Mouse (Mus musculus): ENCODE data around the gene Abhd6. TPM values are rescaled to one million over a fixed set of nuclear protein-coding genes. Genes with fewer than 3 reads are reported as not detected.
A peak's percentile ranks its signal among the peaks of the same experiment; 100 is the strongest.
"Not testable (repeated sequence)": the region's sequence is repeated elsewhere in the genome, so short reads cannot be mapped to it uniquely, and the experiment has no call there.

The Abhd6 gene
- polyA plus RNA-seq, 1 experiment from 2014 or later = 9.9 TPM

DNA sequence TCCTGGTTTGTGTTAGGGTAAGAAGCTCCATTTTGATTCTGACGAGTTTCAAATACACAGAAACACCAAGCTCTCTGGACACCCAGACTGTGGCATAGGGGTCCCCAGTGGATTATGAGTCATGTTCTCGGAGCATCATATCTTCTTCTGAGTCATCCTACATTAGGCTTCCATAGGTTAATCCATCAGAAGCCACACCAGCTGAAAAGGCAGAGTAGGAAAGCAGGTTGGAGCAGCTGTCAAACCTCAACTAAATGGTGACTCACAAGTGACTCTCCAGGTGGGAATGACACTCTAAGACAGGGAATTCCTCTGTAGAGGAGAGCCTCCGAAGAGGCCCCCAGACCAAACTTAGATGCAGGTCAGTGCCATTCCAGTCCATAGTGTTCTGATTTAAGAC lies 3.7 kb upstream of the Abhd6 start:
- Histone ChIP-seq H3K9me3 (replicated peaks) (no peaks in the 10 kb centered on the region), H3K36me3 (no peaks in the 10 kb centered on the region), H3K4me2 (no peak overlapping the region), H3K4me3 (no peak overlapping the region), H3K27ac (ENCODE audit: poor library complexity, severe bottlenecking) (no peak overlapping the region), H3K4me1 (replicated peaks) (peaks cover 18% of the 10 kb centered on the region), H3K27me3 (replicated peaks) (peaks cover 42% of the 10 kb centered on the region), H3K9ac (no peak overlapping the region)
- ATAC-seq (ENCODE audit: insufficient number of reproducible peaks, low FRiP score) = no peak
- WGBS = 72% methylated on average over 3 of the region's 3 CpGs

DNA sequence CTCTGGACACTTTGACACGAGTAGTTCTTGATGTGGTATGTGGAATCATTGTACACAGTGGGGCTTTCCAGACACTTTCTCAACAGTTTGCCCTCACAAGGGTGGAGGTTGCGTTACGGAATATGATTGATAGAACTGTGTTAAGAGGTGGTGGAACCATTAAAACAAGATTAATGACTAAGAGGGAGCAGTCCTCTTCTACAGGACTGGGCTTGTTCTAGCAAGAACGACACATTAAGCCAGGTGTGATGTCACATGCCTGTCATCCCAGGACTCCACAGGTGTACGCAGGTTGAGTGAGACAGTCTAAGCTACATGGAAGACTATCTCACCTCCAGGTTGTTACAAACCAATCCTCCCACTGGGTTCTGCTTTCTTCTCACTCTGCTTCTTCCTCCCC lies 3.3 kb upstream of the Abhd6 start:
- no peak overlapping the region for H3K9ac ChIP-seq
- H3K4me2 ChIP-seq = no peak overlapping the region
- peaks cover 46% of the 10 kb centered on the region for H3K27me3 ChIP-seq (replicated peaks)
- H3K4me3 ChIP-seq = no peak overlapping the region
- no peak overlapping the region for H3K27ac ChIP-seq (ENCODE audit: poor library complexity, severe bottlenecking)
- peaks cover 18% of the 10 kb centered on the region for H3K4me1 ChIP-seq (replicated peaks)
- 75% methylated on average over 5 of the region's 5 CpGs for WGBS
- ATAC-seq (ENCODE audit: insufficient number of reproducible peaks, low FRiP score) = no peak
- H3K36me3 ChIP-seq = no peaks in the 10 kb centered on the region
- no peaks in the 10 kb centered on the region for H3K9me3 ChIP-seq (replicated peaks)

DNA sequence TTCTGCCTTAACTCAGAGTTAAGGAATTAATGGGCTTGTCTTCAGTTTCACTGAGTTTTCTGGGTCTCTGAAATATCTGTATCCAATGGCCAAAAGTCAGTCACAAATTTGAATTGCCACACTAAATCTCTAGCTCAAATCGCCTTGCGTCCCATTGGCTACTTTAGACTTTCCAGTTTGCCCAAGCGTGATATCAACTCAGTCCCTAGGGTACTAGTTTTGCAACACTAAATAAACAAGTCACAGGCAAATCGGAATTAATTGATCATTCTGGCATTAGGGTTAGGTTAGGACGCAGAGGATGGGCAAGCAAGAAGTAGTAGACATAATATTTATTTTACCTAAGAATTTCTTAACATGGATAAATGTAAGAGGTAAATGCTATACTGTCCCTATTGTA lies 2.5 kb upstream of the Abhd6 start:
- no peak overlapping the region for H3K4me3 ChIP-seq
- no peak overlapping the region for H3K27ac ChIP-seq (ENCODE audit: poor library complexity, severe bottlenecking)
- no peaks in the 10 kb centered on the region for H3K9me3 ChIP-seq (replicated peaks)
- 72% methylated on average over 5 of the region's 5 CpGs for WGBS
- H3K27me3 ChIP-seq (replicated peaks) = peaks cover 47% of the 10 kb centered on the region
- ATAC-seq (ENCODE audit: insufficient number of reproducible peaks, low FRiP score) = no peak
- no peaks in the 10 kb centered on the region for H3K36me3 ChIP-seq
- H3K4me1 ChIP-seq (replicated peaks) = peaks cover 18% of the 10 kb centered on the region
- H3K4me2 ChIP-seq = no peak overlapping the region
- no peak overlapping the region for H3K9ac ChIP-seq

DNA sequence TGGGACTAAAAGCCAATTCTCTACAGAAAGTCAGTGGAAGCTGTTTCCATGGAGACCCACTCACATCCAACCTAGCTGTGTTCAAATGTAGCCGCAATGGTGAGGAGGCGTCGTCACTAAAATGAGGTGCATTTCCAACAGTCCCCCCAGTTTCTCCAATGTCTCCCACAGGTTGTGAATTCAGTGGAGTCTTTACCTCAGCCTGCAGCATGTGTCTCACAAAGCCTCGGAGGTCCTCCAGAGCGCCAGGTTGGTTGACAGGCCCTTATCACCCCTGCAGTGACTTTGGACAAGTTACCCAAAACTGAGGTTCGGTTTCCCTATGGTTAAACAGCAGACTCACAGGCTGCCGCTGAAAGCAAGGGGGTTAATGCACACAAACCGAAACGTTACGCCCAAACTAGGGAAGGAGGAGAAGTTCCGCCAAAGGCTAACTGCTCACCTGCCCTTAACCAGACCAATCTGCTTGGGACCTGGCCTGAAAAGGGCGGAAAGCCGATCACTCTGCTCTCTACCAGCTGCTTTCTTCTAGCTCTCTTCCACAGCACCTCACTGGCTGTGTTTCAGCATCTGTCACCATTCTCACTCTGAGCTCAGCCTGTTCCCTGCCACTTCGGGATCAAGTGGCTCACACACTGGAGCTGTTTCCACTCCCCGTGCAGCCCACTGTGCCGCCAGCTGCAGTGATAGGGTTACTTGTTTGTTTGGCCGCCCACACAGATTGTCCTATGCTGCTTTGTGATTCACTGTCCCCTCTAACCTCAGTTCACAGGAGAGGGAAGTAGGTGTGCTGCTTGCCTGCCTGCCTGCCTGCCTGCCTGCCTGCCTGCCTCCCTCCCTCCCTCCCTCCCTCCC lies 1.6 kb upstream of the Abhd6 start:
- 16% methylated on average over 17 of the region's 17 CpGs for WGBS
- peaks cover 18% of the 10 kb centered on the region for H3K4me1 ChIP-seq (replicated peaks)
- H3K36me3 ChIP-seq = no peaks in the 10 kb centered on the region
- H3K4me2 ChIP-seq = peak overlapping the region; percentile 45
- H3K27ac ChIP-seq (ENCODE audit: poor library complexity, severe bottlenecking) = no peak overlapping the region
- H3K27me3 ChIP-seq (replicated peaks) = peaks cover 47% of the 10 kb centered on the region
- no peak for ATAC-seq (ENCODE audit: insufficient number of reproducible peaks, low FRiP score)
- peak overlapping the region; percentile 53 for H3K9ac ChIP-seq
- H3K4me3 ChIP-seq = peak overlapping the region; percentile 9; the same call in 1 of the 2 replicates
- H3K9me3 ChIP-seq (replicated peaks) = no peaks in the 10 kb centered on the region

DNA sequence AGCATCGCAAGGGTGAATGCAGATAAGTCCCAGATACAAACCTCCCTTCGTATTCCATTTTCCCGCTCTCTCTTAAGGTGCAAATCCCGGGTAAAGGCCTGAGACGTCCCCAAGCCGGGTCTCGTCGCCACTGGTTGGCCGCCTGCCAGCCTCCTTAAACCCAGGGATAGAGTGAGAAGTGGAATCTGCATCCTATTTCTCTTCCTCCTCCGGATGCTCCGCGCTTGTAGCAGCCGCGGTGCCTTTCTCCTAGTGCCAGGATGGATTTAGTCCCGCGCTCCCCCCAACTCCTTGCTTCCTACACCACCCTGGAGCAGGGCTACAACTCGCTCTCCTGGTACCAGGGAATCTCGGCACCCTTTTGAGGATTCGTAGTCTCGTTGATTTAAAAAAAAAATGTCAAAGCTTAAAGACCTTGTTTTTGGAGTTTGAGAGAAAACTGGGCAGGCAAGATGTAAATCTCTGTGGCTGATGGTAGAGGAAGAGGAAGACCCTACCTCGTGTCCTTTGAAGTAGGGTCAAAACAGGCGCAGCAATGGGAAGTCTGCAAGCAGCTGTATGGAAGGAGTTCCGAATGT lies 480 bp downstream of the Abhd6 start:
- peak overlapping the region; percentile 83 for H3K4me2 ChIP-seq
- H3K36me3 ChIP-seq = no peaks in the 10 kb centered on the region
- H3K4me3 ChIP-seq = peak overlapping the region; percentile 68
- no peaks in the 10 kb centered on the region for H3K9me3 ChIP-seq (replicated peaks)
- H3K4me1 ChIP-seq (replicated peaks) = peaks cover 18% of the 10 kb centered on the region
- peak overlapping the region; percentile 70 for H3K9ac ChIP-seq
- H3K27ac ChIP-seq (ENCODE audit: poor library complexity, severe bottlenecking) = no peak overlapping the region
- peaks cover 47% of the 10 kb centered on the region for H3K27me3 ChIP-seq (replicated peaks)
- ATAC-seq (ENCODE audit: insufficient number of reproducible peaks, low FRiP score) = peak; percentile 30
- WGBS = 2% methylated on average over 23 of the region's 23 CpGs

DNA sequence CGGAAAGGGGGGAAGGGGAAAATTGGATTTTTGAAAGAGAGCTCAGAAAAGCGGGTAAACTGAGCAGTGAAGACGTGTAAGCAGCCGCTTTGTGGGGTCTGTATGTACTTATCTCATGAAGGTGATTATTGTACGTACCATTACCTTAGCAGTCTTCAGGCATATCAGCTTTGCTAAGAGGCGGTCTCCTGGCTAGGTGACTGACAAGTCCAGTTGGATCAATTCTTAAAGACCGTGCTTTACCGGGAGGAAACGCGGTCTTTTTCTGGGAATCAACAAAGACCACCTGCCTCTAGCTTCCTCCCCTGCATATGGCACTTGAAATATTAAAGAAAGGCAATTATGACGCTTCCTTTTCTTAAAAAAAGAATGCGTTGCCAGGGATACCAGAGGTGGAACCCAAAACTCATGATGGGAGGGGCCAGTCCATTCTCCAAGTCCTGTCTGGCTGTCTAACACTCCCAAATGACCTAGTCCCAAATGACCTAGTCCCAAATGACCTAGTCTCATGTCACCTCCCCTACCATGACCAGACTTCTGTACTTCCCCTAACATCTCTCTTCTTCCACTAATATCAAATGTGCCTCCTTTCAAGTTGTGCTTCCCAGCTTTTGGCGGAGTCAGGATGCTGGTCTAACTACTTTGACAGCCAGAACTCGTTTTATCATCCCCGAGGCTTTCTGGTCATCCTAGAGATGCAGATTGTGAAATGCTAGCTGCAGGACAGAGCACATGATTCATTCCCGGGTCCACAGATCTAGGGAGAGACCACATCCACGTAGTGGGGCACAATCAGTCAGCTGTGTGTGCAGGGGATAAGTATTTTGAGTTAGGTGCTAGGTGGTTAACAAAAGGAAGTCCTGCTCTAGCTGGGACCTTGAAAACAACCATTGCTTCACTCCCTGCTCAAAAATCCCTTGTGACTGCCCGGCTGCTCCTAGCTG lies 1.3 kb downstream of the Abhd6 start:
- WGBS = 48% methylated on average over 18 of the region's 18 CpGs
- Histone ChIP-seq H3K27ac (ENCODE audit: poor library complexity, severe bottlenecking) (no peak overlapping the region), H3K4me1 (replicated peaks) (peaks cover 18% of the 10 kb centered on the region), H3K9ac (peak overlapping the region; percentile 70; the same call in 1 of the 2 replicates), H3K4me2 (peak overlapping the region; percentile 83), H3K27me3 (replicated peaks) (peaks cover 40% of the 10 kb centered on the region), H3K36me3 (no peaks in the 10 kb centered on the region), H3K4me3 (peak overlapping the region; percentile 68), H3K9me3 (replicated peaks) (no peaks in the 10 kb centered on the region)
- no peak for ATAC-seq (ENCODE audit: insufficient number of reproducible peaks, low FRiP score)

DNA sequence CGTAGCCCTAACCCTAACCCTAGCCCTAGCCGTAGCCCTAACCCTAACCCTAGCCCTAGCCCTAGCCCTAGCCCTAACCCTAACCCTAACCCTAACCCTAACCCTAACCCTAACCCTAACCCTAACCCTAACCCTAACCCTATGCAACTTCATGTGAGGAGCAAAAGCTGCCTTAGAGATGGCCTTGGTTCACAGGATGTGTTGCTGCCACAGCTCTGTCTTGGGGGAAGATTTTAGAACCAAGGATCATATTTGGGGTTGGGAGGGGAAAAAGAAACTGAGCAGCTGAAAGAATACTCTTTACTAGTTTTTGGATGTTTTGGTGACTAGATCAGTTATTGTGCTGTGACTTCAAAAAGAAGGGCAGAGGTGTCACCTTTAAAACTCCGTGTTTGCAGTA lies 3.4 kb downstream of the Abhd6 start:
- peaks cover 19% of the 10 kb centered on the region for H3K27me3 ChIP-seq (replicated peaks)
- peaks cover 17% of the 10 kb centered on the region for H3K4me1 ChIP-seq (replicated peaks)
- H3K4me2 ChIP-seq; H3K4me3 ChIP-seq; H3K27ac ChIP-seq (ENCODE audit: poor library complexity, severe bottlenecking); H3K9ac ChIP-seq; H3K36me3 ChIP-seq; H3K9me3 ChIP-seq (replicated peaks); ATAC-seq (ENCODE audit: insufficient number of reproducible peaks, low FRiP score): not testable (repeated sequence)
- 66% methylated on average over 3 of the region's 3 CpGs for WGBS

DNA sequence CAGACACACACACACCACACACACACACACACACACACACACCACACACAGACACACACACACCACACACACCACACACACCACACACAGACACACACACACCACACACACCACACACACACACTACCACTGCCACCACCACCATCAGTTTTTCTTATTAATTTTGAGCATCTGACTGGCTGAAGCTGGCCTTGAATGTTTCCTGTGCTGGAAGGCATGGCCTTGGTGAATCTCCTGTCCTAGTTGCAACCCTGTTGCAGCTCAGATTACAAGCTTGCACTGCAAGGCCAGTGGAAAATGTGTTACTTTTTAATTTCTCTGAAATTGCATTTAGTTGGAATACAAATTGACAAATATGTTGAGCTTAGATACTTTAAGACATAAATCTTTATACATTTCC lies 4.4 kb downstream of the Abhd6 start:
- ATAC-seq (ENCODE audit: insufficient number of reproducible peaks, low FRiP score) = no peak
- no peaks in the 10 kb centered on the region for H3K36me3 ChIP-seq
- no peak overlapping the region for H3K27ac ChIP-seq (ENCODE audit: poor library complexity, severe bottlenecking)
- H3K9ac ChIP-seq = no peak overlapping the region
- H3K4me2 ChIP-seq = no peak overlapping the region
- H3K4me1 ChIP-seq (replicated peaks) = peaks cover 9% of the 10 kb centered on the region
- no peaks in the 10 kb centered on the region for H3K9me3 ChIP-seq (replicated peaks)
- no peak overlapping the region for H3K4me3 ChIP-seq
- peaks cover 10% of the 10 kb centered on the region for H3K27me3 ChIP-seq (replicated peaks)

DNA sequence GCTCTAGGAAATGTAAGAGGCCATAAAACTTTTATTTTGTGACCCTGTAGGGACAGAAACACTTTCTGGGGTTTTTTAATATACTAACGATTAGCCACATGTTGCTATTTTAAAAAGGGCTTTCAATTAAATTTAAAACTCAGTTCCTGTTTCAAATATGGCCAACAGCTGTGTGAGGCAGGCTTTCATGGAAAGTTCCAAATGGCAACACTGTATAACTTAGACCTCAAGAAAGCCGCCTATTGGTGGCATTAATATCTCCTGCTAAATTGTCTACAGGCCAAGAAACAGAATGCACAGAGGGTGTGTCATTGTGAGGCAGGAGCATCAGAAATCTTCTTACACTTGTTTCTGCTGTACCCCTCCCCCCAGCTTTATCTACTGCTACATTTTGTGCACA lies 4.8 kb downstream of the Abhd6 start:
- H3K4me3 ChIP-seq = no peak overlapping the region
- WGBS = 75% methylated on average over 2 of the region's 2 CpGs
- peaks cover 9% of the 10 kb centered on the region for H3K4me1 ChIP-seq (replicated peaks)
- ATAC-seq (ENCODE audit: insufficient number of reproducible peaks, low FRiP score) = no peak
- H3K9me3 ChIP-seq (replicated peaks) = no peaks in the 10 kb centered on the region
- no peak overlapping the region for H3K9ac ChIP-seq
- no peaks in the 10 kb centered on the region for H3K36me3 ChIP-seq
- peaks cover 9% of the 10 kb centered on the region; the same call in 1 of the 2 replicates for H3K27me3 ChIP-seq (replicated peaks)
- H3K27ac ChIP-seq (ENCODE audit: poor library complexity, severe bottlenecking) = no peak overlapping the region
- no peak overlapping the region for H3K4me2 ChIP-seq

DNA sequence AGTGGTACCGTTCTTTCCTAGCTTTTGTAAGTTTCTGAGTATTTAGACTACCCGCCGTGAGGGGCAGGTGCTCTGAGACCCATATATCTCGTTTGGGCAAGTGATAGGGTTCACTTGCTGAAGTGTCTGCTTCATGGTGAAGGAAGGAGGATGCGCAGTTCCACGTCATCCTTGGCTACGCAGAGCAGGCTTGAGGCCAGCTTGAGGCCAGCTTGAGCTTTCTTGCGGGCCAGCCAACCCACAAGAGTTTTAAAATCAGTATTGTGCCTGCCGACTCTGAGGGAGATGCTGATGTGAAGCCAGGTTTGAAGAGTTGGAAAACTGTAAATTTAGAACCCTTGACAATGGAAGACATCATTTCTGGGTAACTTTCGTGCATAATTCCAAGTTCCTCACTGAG lies 5.2 kb downstream of the Abhd6 start:
- Histone ChIP-seq H3K4me1 (replicated peaks) (peaks cover 9% of the 10 kb centered on the region), H3K27ac (ENCODE audit: poor library complexity, severe bottlenecking) (no peak overlapping the region), H3K9me3 (replicated peaks) (no peaks in the 10 kb centered on the region), H3K36me3 (no peaks in the 10 kb centered on the region), H3K4me3 (no peak overlapping the region), H3K4me2 (no peak overlapping the region), H3K9ac (no peak overlapping the region), H3K27me3 (replicated peaks) (peaks cover 9% of the 10 kb centered on the region; the same call in 1 of the 2 replicates)
- WGBS = 86% methylated on average over 10 of the region's 10 CpGs
- no peak for ATAC-seq (ENCODE audit: insufficient number of reproducible peaks, low FRiP score)

DNA sequence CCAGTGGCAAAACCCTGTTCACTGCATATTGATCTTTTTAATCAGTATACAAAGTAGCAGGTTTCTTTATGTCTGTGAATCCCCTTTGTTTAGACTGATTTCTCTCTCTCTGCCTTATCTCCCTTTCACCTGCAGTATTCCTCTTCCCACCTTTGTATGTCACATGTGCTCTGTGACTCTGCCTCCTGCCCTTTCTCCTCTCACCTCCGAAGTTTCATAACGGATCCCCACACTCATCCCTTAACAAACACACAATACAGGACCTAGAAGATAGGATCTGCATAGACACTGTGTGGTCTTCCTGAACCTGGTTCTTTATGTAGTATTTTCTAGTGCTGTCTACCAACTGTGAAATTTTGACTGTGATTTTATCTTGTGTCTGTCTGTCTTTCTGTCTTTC lies 8.6 kb downstream of the Abhd6 start:
- Histone ChIP-seq H3K27me3 (replicated peaks) (no peaks in the 10 kb centered on the region), H3K9ac (no peak overlapping the region), H3K9me3 (replicated peaks) (no peaks in the 10 kb centered on the region), H3K4me3 (no peak overlapping the region), H3K27ac (ENCODE audit: poor library complexity, severe bottlenecking) (no peak overlapping the region), H3K36me3 (no peaks in the 10 kb centered on the region), H3K4me1 (replicated peaks) (no peaks in the 10 kb centered on the region), H3K4me2 (no peak overlapping the region)
- no peak for ATAC-seq (ENCODE audit: insufficient number of reproducible peaks, low FRiP score)
- WGBS = 78% methylated on average over 2 of the region's 2 CpGs
